Mouse (Mus musculus) MN1 (cell line): ENCODE data around the gene Hist1h2af.
"Not testable (repeated sequence)": the region's sequence is repeated elsewhere in the genome, so short reads cannot be mapped to it uniquely, and the experiment has no call there.

Experiments used
- DNase-seq: peaks from one replicate; pipeline ENCODE4 v3.0.0-alpha.2; 2016; ENCODE audit warnings: low spot score

Gene Hist1h2af

DNA sequence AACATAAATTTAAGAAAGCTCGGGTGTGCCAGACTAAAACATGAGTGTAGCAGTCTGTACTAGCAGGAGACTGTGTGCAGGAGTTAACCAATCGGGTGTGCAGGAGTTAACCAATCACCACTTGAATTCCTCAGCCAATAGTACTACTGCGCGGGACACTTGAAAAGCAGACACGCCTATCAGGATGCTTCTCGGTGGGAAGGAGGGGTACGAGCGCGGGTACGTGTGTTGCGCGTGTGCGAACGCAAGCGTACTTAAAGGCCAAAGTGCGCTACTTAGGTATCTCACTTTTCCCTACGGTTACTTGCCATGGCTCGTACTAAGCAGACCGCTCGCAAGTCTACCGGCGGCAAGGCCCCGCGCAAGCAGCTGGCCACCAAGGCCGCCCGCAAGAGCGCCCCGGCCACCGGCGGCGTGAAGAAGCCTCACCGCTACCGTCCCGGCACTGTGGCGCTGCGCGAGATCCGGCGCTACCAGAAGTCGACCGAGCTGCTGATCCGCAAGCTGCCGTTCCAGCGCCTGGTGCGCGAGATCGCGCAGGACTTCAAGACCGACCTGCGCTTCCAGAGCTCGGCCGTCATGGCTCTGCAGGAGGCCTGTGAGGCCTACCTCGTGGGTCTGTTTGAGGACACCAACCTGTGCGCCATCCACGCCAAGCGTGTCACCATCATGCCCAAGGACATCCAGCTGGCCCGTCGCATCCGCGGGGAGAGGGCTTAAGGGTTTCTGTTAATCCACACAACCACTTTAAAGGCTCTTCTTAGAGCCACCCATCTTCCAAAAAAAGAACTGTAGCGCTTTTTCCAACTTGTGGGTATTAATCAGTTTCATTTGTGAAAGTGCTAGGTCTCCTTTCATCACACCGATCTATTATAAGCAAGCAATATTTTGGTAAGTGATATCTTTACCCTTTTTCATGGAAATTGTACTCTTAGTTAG lies 1.7 kb downstream of the Hist1h2af start, which contains the start of gene Hist1h3g:
Gene Hist1h3g, plus strand, starts transcription at position 286 of the 939 bp plus-strand sequence.
- DNase-seq = peak; percentile 93

DNA sequence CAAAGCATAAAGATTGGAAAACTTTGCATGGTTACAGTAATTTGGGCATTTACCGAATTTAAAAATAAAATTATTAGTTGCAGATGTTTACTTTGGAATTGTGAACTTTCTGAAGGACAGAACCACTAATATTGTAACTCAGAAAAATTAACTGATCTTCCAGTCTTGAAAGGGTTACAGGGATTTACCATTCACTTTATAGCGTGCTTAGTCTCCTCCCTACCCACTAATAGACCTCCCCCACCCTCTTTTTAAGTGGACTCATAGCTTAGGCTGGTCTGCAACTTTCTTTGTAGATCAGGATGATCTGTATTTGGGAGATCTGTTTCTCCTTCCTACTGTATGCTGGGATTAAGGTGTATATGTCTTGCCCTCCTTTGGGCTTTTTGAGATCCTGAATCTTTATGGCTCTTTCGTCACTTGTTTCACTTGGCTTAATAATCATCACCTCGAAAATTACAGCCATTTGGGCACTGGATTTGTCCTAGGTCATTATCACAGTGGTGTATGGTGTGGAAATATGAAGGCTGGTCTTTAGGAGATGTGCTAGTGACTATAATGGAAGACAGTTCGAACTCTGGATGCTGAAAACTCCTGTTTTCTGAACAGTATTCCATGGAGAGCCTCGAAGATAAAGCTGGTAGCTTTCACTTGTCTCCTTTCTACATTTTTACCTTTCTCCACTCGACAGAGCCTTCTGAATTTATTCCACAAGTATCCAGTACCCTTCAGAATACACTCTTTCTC lies 2.5 kb downstream of the Hist1h2af start:
- DNase-seq = no peak

DNA sequence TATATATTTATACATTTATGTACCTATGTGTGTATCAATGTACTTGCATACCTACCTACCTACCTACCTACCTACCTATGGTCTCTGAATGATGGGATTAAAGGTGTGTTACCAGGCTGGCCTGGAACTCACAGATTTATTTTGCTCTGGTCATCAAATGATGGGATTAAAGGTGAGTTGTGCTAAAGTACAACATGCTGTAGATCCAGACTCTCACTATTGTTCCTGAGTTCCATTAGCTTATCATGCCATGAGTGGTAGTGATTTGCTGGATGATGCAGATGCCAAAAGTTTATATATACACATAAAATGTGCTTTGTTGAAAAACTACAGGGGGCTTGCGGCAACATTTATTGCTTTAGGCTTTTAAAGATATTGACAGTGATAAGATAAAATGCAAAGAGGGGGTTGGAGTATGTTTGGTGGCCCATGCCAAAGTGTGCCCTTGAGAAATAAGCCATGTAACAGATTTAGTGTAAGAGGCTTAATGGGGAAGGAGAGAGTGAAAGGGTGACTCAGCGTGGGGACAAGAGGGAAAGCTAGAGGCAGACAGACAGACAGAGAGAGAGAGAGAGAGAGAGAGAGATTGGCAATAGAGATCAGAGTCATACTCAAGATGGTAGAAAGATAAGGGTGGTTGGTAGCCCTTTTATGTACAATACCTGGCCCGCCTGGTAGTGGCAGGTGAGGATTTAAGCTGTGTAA lies 3.5 kb downstream of the Hist1h2af start:
- no peak for DNase-seq

GRCm38 (mm10) chr13:23538249-23538648 lies 4.5 kb downstream of the Hist1h2af start:
- no peak for DNase-seq

DNA sequence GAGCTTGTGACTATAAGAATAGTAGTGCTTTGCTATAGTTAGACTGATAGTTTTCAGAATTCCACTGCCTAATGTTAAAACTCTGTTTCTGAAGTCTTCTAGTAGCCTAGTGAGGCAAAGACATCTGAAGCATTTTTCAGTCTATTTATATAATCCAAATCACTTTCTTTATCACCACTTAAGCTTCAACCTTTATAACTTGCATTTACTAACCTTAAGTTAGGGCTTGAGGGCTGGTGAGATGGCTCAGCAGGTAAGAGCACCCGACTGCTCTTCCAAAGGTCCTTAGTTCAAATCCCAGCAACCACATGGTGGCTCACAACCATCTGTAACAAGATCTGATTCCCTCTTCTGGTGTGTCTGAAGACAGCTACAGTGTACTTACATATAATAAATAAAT lies 6.1 kb downstream of the Hist1h2af start:
- DNase-seq = not testable (repeated sequence)

GRCm38 (mm10) chr13:23541497-23541896 lies 7.8 kb downstream of the Hist1h2af start:
- no peak for DNase-seq

GRCm38 (mm10) chr13:23542225-23542980 lies 8.7 kb downstream of the Hist1h2af start:
- DNase-seq = not testable (repeated sequence)

- peak; percentile 81 for DNase-seq
Observed at GRCm38 (mm10) chr13:23542999-23543607, 9.4 kb downstream of the Hist1h2af start, which contains the start of gene Hist1h2bh. TSS of gene Hist1h2bh (minus strand) at chr13:23543392.

DNA sequence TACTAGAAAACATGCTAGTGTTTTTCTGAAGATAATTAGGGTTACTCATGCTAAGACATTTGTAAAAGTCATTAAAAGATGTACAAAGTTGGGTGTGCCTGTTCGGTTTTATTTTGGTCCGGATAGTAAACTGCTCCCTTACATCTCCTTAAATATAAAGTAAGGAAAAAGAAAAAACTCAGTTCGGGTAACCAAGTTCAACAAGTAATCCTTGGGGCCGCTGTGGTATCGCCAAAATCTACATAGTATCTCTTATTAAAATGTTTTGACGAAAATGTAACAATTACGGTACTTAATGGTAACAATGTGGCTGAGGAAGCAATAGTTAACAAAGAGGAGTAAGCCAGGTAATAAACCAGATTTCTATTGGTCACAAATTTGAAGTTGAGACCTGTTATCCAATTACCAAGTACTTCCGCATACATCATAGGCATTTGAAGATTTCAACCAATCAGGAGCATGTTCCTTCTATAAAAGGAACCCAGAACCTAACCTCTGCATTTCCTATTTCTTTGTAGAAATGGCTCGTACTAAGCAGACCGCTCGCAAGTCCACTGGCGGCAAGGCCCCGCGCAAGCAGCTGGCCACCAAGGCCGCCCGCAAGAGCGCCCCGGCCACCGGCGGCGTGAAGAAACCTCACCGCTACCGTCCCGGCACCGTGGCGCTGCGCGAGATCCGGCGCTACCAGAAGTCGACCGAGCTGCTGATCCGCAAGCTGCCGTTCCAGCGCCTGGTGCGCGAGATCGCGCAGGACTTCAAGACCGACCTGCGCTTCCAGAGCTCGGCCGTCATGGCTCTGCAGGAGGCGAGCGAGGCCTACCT lies 10.5 kb downstream of the Hist1h2af start, which contains the start of gene Hist1h3f:
Gene Hist1h3f, plus strand, starts transcription at position 88 of the 822 bp plus-strand sequence.
- DNase-seq = peak; percentile 93

- not testable (repeated sequence) for DNase-seq
Observed at GRCm38 (mm10) chr13:23544787-23545120, 11.0 kb downstream of the Hist1h2af start.

DNA sequence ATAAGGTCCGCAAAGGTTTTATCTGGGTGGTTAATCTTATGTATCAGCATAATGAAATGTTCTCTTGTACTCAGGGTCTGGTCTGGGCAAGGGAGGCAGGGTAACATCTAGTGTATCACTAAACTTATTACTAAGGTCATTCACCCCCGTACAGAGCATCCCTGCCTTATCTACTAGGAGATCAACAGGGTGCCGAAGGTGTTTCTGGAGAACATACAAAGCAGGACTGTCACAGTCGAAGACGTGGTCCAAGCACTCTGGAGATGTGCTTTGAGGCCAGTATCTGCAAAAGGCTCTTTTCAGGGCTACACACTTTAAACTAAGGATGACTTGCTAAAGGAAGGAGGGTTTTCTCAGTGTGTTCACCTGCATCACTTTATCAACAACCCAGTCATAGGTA lies 13.0 kb downstream of the Hist1h2af start:
- no peak for DNase-seq

DNA sequence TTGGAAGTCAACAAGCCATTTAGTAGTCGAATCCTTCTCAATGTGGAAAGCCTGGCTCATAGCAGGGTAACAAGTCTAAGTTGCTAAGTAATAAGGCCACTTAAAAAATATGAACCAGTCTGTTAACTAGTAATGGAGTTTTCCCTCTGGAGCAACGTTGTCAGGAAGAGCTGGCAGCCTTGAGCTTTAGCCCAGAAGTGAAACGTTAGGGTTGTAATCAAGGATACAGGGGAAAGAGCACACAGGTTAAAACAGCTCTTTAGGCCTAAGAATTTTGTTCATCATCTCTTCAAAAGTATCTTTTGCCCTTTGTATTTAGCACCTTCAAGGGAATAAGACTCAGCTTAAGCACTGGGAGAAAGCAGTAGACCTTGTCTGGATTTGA lies 17.0 kb downstream of the Hist1h2af start:
- no peak for DNase-seq

- DNase-seq = peak; percentile 93
Observed at GRCm38 (mm10) chr13:23551146-23551834, 17.6 kb downstream of the Hist1h2af start, which contains the start of gene Hist1h4f. TSS of gene Hist1h4f (minus strand) at chr13:23551648.

GRCm38 (mm10) chr13:23551931-23552914 lies 18.5 kb downstream of the Hist1h2af start:
- no peak for DNase-seq

DNA sequence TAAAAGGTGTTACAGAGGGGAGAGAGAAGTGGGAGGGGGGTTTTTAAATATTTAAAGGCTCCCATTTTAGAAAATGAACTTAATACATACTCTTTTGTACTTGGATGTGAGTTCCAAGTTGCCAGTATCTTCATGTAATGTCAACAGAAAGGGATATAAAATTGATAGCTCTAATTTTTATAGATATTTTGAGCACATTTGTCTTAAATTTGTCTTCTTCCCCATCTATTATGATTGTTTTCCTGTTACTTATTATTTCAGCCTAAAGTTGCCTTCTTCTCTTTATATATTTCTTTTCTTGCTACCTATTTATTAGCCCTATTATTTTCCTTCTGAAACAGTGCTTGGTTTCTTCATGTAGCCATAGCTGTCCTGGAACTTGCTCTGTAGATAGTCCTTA lies 19.3 kb downstream of the Hist1h2af start, which contains the start of gene Hist1h1d:
Gene Hist1h1d, plus strand, starts transcription at position 301 of the 400 bp plus-strand sequence.
- no peak for DNase-seq

- no peak for DNase-seq
Observed at GRCm38 (mm10) chr13:23554393-23554792, 20.7 kb downstream of the Hist1h2af start.

DNA sequence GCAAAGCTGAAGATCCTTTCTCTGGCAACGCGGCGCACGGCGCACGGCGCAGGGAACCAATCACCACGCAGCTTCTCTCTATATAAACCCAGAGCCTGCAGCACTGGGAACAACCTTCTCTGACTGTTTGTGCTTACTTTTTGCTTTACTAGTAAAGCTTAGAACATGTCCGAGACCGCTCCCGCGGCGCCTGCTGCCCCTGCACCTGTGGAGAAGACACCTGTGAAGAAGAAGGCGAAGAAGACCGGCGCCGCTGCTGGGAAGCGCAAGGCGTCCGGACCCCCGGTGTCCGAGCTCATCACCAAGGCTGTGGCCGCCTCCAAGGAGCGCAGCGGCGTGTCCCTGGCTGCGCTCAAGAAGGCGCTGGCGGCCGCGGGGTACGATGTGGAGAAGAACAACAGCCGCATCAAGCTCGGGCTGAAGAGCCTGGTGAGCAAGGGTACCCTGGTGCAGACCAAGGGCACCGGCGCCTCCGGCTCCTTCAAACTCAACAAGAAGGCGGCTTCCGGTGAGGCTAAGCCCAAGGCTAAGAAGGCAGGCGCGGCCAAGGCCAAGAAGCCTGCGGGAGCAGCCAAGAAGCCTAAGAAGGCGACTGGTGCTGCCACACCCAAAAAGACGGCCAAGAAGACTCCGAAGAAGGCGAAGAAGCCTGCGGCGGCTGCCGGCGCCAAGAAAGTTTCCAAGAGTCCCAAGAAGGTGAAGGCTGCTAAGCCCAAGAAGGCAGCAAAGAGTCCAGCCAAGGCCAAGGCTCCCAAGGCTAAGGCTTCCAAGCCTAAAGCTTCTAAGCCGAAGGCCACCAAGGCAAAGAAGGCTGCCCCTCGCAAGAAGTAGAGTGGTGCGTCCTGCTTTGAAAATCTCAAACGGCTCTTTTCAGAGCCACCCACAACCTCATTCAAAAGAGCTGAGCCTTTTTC lies 21.5 kb downstream of the Hist1h2af start:
- peak; percentile 80 for DNase-seq
